Mouse (Mus musculus) lung, adult 2 months (tissue): ENCODE results near the gene Bbof1. TPM values are rescaled to one million over a fixed set of nuclear protein-coding genes. Genes with fewer than 3 reads are reported as not detected.

ENCODE experiments used
- DNase-seq: peaks from one replicate; pipeline ENCODE4 v3.0.0; 2022
- H3K4me1 ChIP-seq: fragments of 200-500 bp; 2 replicates; pipeline ENCODE4 v1.6.1; 2011; ENCODE audit warnings: low read length; ENCODE audit not compliant: control insufficient read depth, insufficient read depth
- H3K4me3 ChIP-seq: fragments of 200-500 bp; replicated peaks from 2 replicates; pipeline ENCODE3; 2011; ENCODE audit warnings: low read depth, mild to moderate bottlenecking, control low read depth, low read length; ENCODE audit errors: extremely low read depth
- CTCF ChIP-seq: fragments of 200-500 bp; IDR thresholded peaks from 2 replicates; pipeline ENCODE4 v1.5.1; 2011; ENCODE audit warnings: mild to moderate bottlenecking, low read length, control low read depth; ENCODE audit not compliant: insufficient read depth
- POLR2A ChIP-seq: fragments of 200-500 bp; IDR thresholded peaks from 2 replicates; pipeline ENCODE4 v1.6.1; 2011; ENCODE audit warnings: low read depth, mild to moderate bottlenecking, control low read depth, low read length, borderline replicate concordance; ENCODE audit errors: extremely low read depth
- WGBS: fragments of 180-500 bp; shearing (Covaris S2); methylation state at CpG from one replicate; pipeline ENCODE4 v1.1.7; 2018; 5-methylcytosine and 5-hydroxymethylcytosine counted together
- polyA plus RNA-seq: library from polyadenylated mRNA; depleted of rRNA; stranded (reverse); fragments of >200 nt; gene quantifications from 2 replicates; pipeline ENCODE4 v1.2.3, GENCODE M21; 2012

The Bbof1 gene
- polyA plus RNA-seq, 1 experiment: 0.73 TPM

DNA sequence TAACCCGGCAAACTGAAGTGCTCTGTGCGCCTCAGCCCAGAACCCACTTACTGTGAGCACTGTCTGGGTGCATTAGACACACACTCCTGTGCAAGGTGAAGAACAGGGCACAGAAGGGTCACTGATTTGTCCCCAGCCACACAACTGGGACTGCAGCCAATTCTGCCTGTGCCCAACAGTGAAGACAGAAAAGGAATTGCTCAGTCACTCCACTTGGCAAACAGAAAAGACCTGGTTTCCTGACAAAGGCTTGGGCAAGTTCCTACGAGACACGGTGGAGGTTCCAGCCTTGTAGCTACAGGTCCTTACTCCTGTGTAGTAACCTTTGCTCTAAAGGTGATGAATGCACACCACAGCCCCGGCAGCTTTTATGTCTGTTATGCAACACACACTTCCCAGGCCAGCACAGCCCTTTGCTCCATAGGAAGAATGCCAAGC lies 24.2 kb upstream of the Bbof1 start:
- DNase-seq: peak; percentile 32
- Histone ChIP-seq H3K4me1 (peaks cover 11% of the 10 kb centered on the region), H3K4me3 (no peak overlapping the region)
- 39% methylated on average over 5 of the region's 5 CpGs for WGBS
- TF ChIP-seq POLR2A (no peak), CTCF (no peak)

DNA sequence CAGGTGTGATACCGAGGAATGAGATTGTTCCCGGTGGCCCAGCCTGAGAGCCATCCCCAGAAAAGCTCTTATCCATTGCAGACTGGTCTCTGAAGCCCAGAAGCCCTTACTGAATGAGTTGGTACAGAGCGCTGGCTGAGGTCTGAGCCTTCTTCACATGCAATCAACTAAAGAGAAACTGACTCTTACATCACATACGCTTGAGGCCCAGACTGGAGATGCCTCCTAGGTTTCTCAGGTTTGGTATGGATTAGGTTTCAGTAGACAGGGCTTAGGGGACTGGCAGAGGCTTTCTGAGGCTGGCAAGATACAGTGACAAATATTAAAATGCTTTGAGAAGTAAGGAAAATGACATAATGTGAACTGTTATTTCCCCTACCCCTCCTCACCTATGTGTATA lies 23.5 kb upstream of the Bbof1 start:
- DNase-seq: no peak
- WGBS: 79% methylated on average over 4 of the region's 4 CpGs
- Histone ChIP-seq H3K4me3 (no peak overlapping the region), H3K4me1 (peaks cover 11% of the 10 kb centered on the region)
- TF ChIP-seq POLR2A: no peak
- no peak for TF ChIP-seq CTCF

DNA sequence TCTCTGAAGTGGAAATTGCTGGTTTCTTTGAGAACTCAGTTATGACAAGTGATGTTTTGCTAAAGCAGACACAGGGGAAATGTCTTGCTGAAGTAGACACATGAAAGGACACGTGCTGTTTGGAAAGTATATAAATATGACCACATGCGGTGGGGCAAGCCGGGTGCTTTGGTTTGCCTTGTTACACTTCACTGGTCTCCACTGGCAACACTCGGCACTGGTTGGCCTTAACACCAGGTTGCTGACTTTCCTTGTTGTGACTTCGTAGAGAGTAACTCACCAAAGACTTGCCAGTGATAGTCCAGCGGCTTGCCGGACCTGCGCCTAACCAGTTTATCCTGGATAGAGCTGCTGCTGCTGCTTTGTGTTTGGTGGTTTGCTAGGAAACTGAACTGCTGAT lies 20.8 kb upstream of the Bbof1 start:
- WGBS: 70% methylated on average over 8 of the region's 8 CpGs
- DNase-seq: no peak
- Histone ChIP-seq H3K4me1 (peaks cover 11% of the 10 kb centered on the region), H3K4me3 (no peak overlapping the region)
- TF ChIP-seq CTCF (no peak), POLR2A (no peak)

DNA sequence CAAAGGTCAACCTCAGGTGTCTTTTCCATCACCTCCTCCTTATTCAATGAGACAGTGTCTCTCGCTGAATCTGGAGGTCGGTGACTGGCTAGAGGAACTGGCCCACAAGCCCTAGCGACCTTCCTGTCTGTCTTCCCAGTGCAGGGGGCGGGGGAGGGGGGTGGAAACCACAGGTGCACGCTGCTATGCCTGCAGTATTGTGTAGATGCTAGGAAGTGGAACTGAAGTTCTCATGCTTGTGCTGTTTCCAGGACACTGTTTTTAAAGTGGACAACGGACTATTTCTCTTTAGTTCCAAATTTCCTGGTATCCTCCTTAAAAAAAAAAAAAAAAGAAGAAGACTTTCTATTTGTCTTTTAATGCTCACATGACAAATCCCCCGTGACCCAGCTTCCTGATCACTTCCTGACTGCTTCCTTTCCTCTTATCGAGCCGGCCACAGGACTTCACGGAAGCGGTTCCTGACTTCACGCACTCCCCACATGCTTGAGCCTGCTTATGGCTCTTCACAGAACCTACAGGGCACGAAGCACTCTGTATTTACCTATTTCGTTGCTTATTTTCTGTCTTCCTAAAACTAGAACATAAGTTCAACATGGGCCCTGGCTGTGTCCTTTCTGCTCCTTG lies 20.0 kb upstream of the Bbof1 start:
- Histone ChIP-seq H3K4me3 (peak overlapping the region; percentile 8), H3K4me1 (peaks cover 11% of the 10 kb centered on the region)
- no peak for TF ChIP-seq POLR2A
- no peak for TF ChIP-seq CTCF
- DNase-seq: no peak
- WGBS: 41% methylated on average over 14 of the region's 14 CpGs

DNA sequence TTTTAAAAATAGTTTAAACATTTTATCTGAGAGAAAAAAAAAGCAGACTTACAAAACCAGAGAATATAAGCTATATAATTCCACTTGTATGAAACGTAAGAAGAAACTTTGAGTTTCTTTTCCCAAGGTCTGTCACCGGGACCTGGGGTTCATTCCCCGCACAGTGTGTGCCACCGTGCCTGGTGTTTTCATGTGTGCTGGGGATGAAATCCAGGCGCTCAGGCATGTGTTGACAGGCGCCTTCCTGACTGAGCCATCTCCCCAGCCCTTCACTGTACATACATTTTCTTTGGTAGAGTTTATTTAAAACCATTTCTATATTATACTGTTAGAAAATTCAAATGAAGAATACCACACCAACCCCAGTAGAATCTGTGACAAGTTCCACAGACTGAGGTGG lies 18.5 kb upstream of the Bbof1 start:
- TF ChIP-seq CTCF (no peak), POLR2A (no peak)
- 83% methylated on average over 6 of the region's 6 CpGs for WGBS

DNA sequence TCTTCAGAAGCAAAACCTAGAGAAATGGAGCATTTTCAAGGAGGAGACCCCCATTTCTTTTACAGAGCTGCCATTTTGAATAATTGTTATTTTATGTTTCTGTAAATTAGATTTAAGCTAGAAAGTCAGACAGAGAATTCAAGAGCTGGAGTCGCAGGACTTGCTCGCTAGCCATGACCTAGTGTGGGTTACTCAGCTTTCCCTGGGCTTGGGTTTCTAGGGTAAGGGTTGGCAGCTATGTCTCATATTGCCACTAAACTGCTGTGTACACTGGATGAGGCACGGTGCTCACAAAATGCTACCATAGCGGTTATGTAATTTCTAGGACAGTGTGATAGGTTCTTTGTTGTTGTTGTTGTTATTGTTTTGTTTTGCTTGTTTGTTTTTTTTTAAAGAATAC lies 16.2 kb upstream of the Bbof1 start:
- Histone ChIP-seq H3K4me1 (peaks cover 5% of the 10 kb centered on the region; the same call in 1 of the 2 replicates), H3K4me3 (no peak overlapping the region)
- no peak for DNase-seq
- TF ChIP-seq POLR2A: no peak
- no peak for TF ChIP-seq CTCF
- 94% methylated on average over 4 of the region's 4 CpGs for WGBS

More for the DNA sequence above, 18.5 kb upstream of the Bbof1 start:
- DNase-seq: no peak
- Histone ChIP-seq H3K4me1 (peaks cover 5% of the 10 kb centered on the region; the same call in 1 of the 2 replicates), H3K4me3 (no peak overlapping the region)

DNA sequence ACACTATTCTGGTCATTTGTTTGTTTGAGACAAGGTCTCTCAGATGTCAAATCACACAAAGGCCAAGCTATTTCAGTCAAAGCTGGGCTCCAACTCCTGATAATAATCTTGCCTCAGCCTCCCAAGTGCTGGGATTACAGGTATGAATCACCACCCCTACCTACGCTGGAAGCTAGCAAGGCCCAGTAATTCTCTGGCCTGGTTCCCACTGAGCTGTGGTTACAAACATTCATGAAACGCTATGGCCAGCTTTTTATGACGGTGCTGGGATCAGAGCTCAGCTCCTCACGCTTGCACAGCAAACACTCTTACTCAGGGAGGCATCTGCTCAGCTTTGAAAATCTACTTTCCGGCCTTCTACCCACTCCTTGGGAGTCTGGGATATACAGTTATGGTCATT lies 15.0 kb upstream of the Bbof1 start:
- DNase-seq: no peak
- Histone ChIP-seq H3K4me1 (no peaks in the 10 kb centered on the region), H3K4me3 (no peak overlapping the region)
- 83% methylated on average over 5 of the region's 5 CpGs for WGBS
- TF ChIP-seq POLR2A (no peak), CTCF (no peak)

DNA sequence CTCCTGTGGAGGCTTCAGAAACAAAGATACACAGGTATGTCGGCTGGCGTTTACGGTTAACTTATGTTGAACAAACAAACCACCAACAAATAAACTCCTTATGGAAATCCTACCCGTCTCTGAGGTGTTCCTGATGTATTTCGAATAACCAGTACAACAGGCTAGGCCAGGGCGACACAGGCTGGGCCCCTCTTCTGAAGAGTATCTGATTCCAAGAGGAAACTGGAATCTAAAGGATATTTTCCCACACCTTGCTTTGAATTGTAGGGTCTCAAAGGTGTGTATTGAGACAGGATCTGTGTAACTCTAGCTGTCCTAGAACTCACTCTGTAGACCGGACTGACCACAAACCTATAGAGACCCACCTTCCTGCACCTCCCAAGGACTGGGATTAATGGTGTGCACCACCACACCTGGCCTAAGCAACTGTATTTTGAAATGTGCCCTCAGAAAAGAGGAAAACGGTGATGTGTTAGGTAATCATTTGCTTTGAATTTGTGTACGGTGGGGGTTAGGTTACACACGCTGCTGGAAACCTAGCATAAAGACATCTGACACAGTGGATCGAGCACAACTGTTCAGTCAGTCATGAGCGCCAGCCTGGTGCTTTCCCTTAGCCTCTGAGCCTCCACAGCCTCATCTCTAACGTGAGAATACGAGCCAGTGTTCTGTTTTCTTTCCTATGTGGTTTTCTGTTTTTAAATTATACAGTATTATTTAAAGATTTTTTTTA lies 11.8 kb upstream of the Bbof1 start:
- no peak for TF ChIP-seq POLR2A
- TF ChIP-seq CTCF: no peak
- H3K4me3 ChIP-seq: no peak overlapping the region
- no peak for DNase-seq
- H3K4me1 ChIP-seq: no peaks in the 10 kb centered on the region
- 85% methylated on average over 14 of the region's 14 CpGs for WGBS

DNA sequence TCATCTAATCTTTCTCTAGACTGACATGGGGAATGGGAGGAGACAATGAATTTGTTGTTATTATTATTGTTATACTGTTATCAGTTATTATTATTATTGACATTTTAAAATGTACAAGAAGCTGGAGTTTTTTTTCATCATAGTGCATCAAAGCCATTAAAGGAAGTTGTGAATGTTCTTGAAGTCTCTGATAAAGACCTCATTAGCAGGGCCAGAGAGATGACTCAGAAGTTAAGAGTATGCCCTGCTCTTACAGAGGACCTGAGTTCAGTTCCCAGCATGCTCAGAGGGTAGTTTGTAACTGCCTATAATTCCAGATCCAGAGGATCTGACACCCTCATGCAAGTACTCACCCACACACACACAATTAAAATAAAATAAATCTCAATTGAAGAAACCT lies 11.2 kb upstream of the Bbof1 start:
- DNase-seq: no peak
- Histone ChIP-seq H3K4me1 (no peaks in the 10 kb centered on the region), H3K4me3 (no peak overlapping the region)
- no peak for TF ChIP-seq CTCF
- TF ChIP-seq POLR2A: no peak

DNA sequence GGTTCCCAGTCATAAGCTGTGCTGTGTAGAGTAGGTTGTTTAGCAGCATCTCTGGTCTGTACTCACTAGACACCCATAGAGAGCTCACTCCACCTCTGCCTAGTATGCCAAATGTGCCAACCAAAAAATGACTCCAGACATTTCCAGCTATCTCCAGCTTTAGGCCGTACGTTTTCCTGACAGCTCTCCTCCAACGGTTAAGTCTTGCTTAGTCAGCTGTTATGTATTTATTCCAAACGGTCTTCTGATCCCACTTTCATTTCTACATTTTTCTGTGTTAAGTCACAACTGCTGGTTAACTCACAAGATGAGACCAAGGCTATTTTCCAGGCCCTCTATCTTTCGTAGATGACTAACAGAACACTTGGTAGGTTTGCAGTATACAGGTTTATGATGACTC lies 10.2 kb upstream of the Bbof1 start:
- DNase-seq: no peak
- TF ChIP-seq POLR2A: no peak
- TF ChIP-seq CTCF: no peak
- WGBS: 78% methylated on average over 5 of the region's 5 CpGs
- no peak overlapping the region for H3K4me3 ChIP-seq
- H3K4me1 ChIP-seq: no peaks in the 10 kb centered on the region

DNA sequence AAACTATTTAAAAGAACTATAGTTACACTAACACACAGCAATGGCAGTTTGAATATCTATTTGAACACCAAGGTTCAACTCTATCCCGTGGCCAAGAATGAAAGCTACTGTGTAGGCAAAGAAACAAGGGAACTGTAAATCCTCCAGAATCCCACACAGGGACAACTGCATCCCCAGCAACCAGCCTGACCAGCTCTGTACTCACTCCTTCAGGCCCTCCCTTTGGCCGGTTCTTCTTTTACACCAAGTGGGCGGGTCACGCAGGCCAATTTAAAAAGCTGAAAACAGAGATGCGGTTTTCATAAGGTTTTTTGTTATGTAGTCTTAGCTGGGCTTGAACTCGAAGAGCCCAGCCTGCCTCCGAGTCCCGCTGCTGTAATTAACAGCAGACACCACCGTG lies 9.7 kb upstream of the Bbof1 start:
- TF ChIP-seq POLR2A (no peak), CTCF (no peak)
- DNase-seq: no peak
- 74% methylated on average over 9 of the region's 9 CpGs for WGBS
- Histone ChIP-seq H3K4me3 (no peak overlapping the region), H3K4me1 (no peaks in the 10 kb centered on the region)
